Mouse (Mus musculus): ENCODE results near the gene Npc2.

- TF ChIP-seq CTCF (IDR thresholded peaks at IDR 0.05) (no peak), POLR2A (IDR thresholded peaks at IDR 0.05; ENCODE audit: insufficient read depth, low read depth, low read length) (no peak), EP300 (IDR thresholded peaks at IDR 0.05; ENCODE audit: insufficient read depth, low read depth, low read length) (no peak)
These were observed 37.9 kb upstream of the Npc2 start for GRCm38 (mm10) chr12:84810810-84811209.

All from heart, adult 2 months (tissue).